Mouse (Mus musculus): ENCODE data around the gene 4930519G04Rik.
"Not testable (repeated sequence)": the region's sequence is repeated elsewhere in the genome, so short reads cannot be mapped to it uniquely, and the experiment has no call there.

Gene 4930519G04Rik

DNA sequence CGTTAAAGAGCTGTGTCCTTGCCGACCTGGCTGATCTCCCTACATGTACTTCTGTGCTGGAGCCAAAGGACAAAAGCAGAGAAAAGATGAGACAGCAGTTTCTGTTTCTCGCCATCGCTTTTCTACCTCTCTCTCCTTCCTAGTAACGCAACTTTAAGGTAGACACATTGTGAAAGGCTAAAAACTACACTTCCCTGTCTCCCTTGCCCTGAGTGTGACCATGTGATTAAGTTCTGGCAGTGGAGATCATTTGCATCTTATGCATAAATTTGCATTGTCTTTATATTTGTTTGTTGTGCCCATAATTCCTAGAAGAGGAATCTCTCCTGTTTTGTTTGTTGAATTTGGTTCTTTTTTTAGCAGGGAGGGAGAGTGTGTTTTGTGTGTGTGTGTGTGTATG is 62.4 kb downstream of the 4930519G04Rik start:
- DNase-seq, result no peak

DNA sequence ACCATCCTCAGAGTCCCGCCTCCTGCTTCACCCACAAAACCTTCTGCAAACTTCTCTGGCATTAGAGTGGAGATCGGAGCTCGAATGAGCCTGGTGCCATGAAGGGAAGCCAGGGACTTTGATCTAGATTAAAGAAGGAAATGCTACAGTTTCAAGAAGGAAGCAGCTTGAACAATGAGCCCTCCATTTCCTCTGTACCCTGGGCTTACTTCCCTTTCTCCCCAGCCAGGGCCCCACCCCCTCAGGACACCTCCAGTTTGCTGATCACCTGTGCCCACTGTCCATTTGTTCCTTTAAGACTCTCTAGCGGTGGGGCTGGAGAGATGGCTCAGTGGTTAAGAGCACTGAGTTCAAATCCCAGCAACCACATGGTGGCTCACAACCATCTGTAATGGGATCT is 63.3 kb downstream of the 4930519G04Rik start:
- no peak for DNase-seq

DNA sequence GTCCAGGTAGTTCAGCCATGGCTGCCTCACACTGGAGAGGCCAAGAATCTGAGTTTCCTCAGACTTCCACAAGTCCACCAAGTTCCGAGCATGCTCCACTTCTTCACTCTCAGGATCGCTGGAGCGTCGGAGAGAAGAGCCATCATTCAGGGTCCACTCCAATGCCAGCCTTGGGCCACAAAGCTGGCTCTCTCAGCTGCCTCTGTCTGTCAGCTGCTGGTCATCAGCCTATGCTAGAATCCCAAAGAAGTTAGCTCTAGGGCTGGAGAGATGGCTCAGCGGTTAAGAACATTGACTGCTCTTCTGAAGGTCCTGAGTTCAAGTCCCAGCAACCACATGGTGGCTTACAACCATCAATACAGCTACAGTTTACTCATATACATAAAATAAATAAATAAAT is 63.9 kb downstream of the 4930519G04Rik start:
- not testable (repeated sequence) for DNase-seq

DNA sequence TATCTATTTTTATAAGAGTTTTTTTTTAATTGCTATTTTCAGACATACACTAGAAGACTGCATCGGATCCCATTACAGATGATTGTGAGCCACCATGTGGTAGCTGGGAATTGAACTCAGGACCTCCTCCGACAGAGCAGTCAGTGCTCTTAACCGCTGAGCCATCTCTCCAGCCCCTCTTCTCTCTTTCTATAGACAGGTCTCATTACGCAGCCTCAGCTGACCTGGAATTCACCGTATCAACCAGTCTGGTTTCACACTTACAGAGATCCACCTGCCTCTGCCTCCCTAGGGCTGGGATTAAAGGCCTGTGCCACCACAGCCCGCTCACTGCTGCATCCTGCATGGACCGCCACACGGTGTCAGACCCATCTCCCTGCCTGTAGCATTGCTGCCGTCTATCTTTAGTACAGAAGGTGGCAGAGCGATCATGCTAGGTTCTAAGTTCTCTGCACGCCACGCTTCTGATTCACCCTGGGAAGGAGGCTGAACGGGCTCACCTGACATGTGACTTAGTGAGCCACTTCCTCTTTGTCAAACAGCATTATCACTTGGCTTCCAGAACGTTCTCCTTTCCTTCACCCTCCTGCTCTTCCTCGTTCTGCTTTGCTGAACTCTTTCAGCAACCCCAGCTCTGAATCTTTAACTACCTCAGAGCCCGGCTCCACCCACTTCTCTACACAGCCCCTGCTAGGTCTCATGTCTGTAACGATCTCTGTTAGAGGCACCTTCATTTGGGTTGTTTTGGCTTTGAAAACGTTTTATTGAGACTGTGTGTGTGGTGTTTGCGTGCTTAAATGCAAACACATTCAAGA is 68.3 kb downstream of the 4930519G04Rik start:
- peak; percentile 41 to 71 for DNase-seq

DNA sequence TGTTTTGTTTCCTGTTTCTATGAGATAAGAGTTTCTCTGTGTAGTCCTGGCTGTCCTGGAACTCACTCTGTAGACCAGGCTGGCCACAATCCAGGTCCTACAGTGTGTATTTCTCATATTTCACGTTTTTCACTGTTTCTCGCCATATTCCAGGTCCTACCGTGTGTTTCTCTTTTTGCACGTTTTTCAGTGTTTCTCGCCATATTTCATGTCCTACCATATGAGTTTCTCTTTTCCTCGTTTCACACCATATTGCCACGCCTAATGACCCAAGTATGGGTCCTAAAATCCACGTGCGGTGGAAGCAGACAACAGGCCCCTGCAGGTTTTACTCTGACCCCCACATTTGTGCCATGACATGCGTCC is 68.9 kb downstream of the 4930519G04Rik start:
- DNase-seq, result no peak

GRCm38 (mm10) chr5:114922998-114923473 is 69.6 kb downstream of the 4930519G04Rik start, which contains the start of gene Oasl1:
Gene Oasl1 (plus strand): TSS chr5:114923240.
- peak; percentile 77 to 82 for DNase-seq

DNA sequence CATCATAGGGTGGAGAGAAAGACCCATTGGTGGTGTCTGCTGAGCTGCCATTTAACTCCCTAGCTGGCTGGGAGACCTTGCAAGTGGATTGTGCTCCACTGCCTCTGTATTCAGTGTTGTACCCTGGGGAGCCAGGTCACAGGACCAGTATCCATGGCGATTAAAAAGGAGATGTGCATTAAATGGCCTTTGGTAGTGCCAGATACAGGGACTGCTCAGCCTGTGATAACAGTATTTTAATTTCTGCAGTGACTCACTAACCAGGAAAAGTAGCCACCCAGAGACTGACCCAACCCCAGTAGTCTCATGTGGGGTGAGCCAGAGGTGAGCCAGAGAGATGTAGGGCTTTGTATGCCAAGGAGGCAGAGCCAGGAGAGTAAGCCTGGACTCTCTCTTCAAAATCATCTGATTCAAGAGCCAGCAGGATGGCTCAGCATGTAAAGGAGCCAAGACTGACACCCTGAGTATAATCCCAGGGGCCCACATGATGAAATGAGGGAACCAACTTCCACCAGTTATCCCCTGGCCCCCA is 72.8 kb downstream of the 4930519G04Rik start:
- DNase-seq, result no peak

- no peak for DNase-seq
Observed at GRCm38 (mm10) chr5:114926753-114927152, 73.3 kb downstream of the 4930519G04Rik start.

DNA sequence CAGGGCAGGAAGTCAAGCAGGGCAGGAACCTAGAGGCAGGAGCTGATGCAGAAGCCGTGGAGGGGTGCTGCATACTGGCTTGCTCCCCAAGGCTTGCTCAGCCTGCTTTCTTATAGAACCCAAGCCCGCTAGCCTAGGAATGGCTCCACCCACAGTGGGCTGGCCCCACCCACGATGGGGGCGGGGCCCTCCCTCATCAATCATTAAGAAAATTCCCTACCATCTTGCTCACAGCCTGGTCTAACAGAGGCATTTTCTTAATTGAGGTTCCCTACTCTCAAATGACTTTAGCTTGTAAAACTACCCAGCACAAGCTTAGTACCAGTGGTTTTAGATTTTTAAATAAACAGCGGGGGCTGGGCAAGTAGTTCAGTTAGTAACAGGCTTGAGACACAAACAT is 78.2 kb downstream of the 4930519G04Rik start:
- DNase-seq, result no peak

DNA sequence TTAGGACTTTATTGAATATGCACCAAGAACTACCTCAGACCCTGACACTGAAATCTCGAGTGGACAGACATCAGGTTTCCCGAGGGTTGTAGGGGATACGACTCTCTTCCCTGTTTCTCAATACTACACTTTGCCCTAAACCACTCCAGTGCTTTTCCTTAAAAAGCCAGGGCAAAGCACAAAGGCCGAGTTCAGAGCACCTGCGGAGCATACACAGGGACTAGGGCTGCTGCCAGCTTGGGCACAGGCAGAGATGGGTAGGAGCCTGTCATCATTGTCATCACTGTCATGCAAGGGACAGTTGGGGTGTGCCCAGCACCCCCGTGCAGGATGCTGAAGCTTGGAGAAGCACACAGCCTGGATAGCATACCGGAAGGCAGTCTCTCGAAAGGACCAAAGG is 79.7 kb downstream of the 4930519G04Rik start:
- DNase-seq, result peak; percentile 45 to 65
